Mouse (Mus musculus): ENCODE measurements around the gene Osbpl6.

Osbpl6 gene

DNA sequence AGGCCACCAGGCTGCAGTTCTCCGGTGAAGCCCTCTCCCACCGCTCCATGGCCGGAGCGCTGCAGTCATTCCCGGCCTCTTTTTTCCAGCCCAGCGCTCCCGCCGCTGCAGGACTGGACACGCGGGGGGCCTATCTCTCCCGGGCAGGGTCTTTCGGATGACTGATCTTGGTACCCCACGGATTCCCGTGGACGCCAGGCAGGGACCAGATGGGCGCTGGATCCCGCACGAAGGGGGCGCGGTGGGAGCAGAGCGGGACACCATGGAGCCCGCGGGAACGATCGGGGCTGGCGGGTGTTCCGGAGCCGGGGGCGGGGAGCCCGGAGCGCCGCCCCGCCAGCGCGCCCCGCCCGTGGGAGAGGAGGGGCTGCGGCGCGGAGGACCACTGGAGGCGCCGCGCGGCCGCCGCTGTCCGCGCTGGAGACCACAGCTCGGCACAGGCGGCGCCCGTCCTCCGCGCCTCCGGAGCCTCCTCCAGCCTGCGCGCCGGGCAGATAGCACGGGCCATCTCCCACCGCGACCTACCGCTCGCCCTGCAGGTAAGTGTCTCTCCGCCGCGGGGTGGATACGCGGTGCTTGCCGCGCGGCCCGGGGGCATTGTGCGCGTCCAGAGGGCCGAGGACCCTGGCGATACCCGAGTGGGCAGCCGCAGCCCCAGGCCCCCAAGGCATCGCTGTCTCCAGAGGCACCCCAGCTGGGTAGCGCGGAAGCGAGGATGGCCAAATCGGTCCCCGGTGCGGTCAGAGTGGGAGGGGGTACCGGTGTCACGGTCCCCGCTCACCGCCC lies at the start of gene Osbpl6:
Osbpl6 (plus strand) TSS at position 358 of the 786 bp plus-strand sequence.
- peak; percentile 77 for DNase-seq

DNA sequence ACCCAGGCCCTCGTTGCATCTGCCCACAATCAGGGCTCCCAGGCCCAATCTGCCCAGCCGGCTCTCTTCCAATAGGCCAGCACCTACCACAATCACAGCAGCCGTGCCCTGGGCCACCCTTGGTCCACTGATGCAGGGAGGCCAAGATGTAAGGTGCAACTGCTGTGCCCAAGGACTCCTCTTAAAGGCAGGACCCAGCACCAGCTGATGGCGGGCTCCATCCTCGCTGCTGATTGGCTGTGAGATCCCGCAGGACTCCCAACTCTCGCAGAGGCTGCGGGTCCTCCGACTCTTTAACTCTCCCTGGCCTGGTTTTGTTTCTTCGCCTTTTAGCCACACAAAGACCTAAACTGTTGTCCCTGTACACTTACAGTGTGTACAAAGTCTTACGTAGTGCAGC lies 46.1 kb upstream of the Osbpl6 start, which contains the start of gene Cyct:
Cyct (minus strand) TSS at position 225 of the 400 bp plus-strand sequence.
- DNase-seq, result no peak

DNA sequence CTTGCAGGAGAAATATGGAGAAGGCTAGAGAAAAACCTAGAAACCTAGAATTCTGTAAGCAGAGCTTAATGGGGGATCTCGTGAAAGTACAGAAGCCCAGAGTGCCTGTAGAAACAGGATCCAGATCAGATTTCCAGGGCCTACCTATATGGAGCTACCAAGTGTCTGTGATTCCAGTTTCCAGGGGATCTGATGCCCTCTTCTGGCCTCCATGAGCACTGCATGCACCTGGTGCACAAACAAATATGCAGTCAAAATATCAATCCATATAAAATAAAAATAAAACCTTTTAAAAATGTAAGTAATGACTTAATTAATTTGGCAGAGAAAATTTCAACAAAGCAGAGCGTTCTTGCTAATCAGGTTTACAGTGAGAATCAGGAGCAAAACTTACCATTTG lies 44.2 kb upstream of the Osbpl6 start:
- DNase-seq, result no peak

DNA sequence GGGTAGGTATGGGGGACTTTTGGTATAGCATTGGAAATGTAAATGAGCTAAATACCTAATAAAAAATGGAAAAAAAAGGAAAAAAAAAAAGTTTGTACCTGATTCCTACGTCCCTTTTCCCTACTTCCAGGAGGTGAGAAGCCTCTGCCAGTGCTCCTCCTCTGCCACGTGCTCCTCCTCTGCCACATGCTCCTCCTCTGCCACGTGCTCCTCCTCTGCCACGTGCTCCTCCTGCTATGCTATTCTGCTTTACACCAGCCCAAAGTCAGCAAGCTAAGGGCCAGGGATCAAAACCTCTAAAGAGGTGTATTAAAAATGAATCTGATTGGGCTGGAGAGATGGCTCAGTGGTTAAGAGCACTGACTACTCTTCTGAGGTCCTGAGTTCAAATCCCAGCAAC lies 40.5 kb upstream of the Osbpl6 start:
- DNase-seq, result no peak

DNA sequence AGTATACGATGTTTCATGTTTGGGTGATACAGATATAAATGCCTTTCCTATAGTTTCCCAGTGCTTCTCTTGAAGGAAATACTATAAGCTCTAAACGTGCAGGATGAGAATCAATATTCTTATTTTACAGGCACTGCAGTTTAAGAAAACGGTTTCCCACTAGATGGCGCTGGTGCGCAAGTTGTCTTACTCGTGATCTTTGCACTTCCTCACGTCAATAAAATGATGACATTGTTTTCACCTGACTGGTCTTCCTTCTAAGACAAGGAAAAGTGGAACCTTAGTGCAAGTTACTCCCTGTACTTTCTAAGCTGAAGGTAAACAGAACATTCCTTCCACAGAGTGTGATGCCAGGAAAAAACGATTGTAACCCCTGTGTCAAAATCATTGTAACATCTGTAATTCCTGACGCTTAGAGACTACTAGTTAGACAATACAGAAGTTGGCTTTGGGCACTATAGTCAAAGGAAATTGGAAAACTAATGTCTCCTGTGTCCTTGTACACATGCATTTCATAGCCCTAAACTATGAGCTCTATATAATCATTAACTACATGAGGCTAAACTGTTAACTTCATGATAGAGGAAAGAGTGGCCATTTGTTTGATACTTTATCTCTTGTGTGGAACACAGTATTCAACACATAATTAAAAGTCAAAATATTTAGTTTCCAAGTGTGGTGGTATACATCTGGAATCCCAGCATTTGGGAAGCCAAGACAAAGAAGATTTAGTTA lies 39.0 kb upstream of the Osbpl6 start:
- DNase-seq, result peak; percentile 91

DNA sequence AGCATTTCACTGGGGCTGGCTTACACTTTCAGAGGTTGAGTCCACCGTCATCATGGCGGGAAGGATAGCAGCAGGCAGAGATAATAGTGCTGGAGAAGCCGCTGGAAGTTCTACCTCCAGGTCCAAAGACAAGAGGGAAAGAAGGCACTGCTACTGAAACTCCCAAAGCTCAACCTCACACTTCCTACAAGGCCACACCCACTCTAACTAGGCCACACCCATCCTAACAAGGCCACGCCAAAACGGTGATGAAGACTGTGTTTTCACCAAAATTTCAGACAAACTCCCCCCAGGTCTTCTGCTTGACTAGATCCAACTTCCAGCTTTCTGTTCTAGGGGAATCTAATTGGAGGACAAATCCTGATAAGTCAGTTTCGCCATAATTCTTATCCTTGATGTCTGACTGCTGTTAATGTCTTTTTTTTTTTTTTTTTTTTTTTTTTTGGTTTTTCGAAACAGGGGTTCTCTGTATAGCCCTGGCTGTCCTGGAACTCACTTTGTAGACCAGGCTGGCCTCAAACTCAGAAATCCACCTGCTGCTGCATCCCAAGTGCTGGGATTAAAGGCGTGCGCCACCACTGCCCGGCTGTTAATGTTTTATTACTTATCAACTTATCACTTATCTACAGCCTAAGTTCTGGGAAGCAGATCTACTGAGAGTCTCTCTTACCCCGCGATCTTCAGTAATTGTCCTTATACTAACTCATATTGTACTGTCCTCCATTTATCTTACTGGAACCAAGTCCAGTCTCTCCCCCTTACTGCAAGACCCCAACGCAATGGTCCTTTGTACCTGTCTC lies 37.2 kb upstream of the Osbpl6 start:
- no peak for DNase-seq

DNA sequence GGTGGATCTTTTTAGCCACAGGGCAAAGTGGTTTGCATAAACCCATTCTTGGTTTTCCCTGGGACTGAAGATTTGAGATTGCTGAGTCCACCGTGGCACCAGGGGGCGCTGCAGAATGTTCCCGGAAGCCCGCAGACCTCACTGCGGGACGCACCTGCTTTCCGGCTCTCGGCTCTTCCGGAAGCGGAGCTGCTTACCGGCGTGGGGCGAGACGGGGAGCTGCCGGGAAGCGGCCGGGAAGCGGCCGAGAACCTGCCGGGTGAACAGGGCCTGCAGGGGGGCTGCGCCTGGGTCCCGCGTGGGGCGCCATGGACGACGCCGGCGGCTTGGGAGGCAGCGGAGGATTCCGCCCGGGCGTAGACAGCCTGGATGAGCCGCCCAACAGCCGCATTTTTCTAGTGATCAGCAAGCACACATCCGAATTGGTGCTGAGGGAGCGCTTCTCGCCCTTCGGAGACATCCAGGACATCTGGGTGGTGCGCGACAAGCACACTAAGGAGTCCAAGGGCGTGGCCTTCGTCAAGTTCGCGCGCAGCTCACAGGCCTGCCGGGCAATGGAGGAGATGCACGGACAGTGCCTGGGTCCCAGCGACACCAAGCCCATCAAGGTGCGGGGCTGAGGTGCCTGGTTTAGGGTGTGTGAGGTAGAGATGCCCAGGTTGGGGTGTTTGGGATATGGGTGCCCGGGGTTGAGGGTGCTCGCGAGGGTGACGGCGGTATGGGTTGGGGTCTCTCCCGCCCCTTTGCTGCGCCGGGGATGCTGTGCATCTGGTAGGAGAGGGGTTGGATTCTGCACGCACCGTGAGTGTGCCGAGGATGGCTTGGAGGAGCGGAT lies 36.3 kb upstream of the Osbpl6 start, which contains the start of gene Rbm45:
Rbm45 (plus strand) TSS at position 164 of the 835 bp plus-strand sequence.
- DNase-seq, result peak; percentile 92

DNA sequence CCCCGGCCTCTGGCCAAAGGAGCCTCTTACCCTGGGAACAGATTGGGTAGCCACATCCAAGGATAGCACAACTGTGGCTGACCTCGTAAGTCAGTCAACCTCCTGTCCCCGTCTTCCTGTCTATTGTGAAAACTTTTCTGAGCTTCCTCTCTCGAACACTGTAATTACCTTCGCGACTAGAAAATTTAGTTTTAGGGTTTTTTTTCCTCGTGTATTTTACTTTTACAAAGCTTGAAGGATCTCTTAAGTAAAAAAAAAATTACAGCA lies 35.7 kb upstream of the Osbpl6 start:
- no peak for DNase-seq

DNA sequence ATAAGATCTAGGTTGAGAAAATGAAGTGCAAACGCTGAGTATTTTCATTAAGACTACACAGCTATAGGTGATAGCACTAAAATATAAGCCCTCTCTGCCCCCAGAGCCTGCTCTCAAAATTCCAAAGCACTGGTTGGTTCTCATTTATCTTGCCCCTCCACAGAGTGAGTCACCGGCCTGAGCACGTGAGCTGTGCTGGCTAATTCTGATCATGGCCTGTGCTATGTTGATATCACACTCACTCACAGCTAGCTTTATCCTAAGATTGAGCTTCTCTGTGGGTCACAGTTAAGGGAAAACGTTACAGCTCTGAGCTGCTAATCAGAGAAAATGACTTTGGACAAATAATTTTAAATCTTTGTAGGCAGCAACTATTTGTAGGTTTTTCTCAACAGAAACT lies 34.1 kb upstream of the Osbpl6 start:
- no peak for DNase-seq

DNA sequence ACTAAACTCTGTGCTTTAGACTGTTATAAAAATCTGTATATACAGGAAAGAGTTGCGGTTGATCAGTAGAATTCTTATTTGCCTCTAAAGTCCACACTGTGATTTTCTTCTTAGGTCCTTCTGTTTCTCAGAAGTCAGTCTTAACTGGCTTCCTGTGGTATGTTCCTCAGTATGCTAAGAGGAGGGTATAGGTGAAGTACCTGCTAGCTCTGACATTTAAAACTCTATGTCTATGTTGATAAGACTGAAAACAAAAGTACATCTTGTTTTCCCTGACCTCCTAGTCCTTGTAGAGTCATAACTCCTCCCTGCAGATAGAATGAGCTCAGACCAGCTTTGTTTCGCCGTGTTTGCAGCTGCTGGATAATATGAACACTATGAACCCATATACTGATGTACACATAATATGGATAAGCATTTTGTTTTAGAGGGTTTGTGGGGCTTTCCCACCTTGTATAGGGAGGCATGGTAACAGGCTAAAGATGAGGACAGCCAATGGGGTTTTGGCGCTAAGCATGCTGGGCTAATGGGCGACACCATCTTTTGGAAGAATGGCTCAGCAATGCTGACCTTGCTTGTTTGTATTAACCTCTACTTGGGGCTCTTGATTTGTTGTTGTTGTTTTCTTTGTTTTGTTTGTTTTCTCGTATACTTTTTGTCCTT lies 31.6 kb upstream of the Osbpl6 start:
- DNase-seq, result no peak

DNA sequence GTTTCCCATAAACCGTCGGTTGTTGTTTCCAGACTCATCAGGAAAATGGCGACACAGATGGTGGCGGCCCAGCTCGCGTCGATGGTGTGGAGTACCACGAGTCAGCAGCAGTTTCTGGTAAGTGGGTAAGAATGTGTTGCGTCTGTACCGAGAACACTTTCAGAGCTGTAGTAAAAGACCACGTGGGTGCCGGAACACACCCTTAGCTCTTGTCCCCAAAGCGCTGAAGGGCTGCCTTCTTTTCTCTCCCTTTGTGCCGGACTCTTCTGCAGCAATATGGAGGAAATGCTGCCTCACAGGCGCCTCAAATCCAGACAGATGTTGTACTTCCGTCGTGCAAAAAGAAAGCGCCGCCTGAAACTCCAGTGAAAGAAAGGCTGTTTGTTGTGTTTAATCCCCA lies 27.7 kb upstream of the Osbpl6 start:
- no peak for DNase-seq

DNA sequence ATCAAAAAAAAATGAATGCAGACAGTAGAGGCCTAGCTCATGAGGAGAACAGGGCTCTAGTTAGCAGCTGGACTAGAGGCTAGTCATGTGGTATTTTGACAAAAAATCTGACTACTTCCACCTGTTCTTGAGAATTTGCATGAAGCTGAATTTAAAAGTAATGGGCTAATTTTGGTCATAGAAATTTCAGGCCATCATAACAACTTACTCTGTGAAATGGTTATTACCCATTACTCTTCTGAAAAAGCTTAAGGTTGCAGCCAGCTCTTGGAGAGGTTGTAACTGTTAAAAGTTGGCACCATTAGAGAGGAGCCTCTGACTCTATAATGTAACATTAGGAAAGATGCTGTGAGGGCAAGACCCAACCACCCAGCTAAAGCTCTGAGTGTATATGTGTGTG lies 19.8 kb upstream of the Osbpl6 start:
- DNase-seq, result no peak

DNA sequence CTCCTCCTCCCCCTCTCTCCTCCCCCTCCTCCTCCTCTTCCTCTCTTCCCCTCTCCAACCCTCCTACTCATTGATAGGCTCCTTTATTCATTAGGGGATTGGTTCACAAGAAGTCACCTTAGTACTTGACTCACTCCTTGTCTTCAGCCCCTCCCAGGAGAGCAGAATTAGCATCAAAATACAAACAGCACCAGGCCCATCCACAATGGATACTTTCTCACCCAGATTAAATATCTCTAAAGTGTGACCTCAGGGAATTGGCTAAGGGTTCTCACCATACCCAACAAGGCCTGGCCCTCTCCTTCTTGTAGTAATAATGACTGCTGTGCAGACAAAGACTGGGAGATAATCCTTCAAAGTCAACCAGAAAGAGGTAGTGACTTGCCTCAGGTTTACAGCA lies 6.1 kb upstream of the Osbpl6 start:
- no peak for DNase-seq

DNA sequence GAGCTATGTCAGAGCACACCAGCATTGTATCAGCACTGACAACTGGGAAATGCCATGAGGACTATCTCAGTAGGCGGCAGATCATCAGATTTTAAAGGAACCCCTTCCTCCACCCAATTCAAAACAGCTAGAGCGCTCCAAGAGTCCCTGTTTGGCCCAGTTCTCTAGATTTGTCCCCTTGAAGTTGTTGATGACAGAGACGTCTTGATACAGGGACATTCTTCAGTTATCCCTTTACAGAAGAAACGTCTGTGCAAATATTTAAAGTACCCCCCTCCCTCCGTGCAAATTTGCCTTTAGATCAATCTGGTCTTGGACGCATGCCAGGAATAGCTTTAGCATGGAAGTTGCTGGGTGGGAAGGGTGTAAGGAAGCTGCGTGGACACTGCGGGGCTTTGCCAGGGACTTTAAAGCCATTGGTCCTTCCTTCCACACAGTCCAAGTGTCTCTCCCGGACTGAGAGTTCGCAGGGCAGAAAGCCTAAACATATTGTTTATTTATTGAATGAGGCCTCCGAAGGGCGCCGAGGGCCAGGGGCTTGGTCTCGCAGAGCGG lies 635 bp upstream of the Osbpl6 start:
- DNase-seq, result peak; percentile 17

DNA sequence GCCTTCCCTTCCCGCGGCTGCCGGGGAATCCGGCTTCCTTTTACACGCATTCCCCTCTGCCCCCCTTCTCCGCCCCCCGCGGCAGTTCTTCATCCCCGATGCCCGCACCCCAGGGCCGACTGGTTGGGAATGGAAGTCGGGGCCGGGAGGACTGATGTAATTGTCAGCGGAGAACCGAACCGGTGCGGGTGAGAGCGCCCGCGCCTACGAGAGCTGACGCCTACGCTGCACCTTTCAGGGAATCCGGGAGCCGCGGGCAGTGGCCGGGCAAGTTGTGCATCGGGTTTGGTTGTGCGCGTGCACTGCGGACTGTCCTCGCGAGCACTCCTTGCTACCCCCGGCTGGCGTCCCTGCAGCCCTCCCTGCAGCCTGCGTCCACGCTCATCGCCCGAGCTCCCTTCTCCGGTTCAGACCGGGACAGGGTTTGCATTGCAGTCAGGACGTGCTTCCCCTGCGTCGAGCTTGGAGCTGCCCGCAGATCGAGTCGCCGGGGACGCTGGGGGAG lies 681 bp downstream of the Osbpl6 start:
- DNase-seq, result peak; percentile 52

DNA sequence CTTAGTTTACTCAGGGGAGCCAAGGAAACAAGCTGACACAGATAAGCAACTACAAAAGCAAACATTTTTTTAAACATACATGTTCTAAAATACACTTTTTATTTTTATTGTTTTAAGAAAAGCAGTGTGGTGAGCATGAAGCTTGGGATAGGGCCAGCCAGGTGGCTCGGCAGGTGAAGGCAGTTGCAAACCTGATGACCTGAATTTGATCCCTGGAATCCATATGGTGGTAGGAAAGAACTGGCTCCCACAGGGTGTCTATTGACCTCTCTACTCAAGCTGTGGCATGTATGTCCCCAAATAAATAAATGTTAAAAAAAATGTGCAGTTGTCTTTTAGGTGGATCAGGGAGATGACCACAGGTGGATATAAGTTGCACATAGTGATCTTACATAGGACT lies 3.2 kb downstream of the Osbpl6 start:
- DNase-seq, result no peak

DNA sequence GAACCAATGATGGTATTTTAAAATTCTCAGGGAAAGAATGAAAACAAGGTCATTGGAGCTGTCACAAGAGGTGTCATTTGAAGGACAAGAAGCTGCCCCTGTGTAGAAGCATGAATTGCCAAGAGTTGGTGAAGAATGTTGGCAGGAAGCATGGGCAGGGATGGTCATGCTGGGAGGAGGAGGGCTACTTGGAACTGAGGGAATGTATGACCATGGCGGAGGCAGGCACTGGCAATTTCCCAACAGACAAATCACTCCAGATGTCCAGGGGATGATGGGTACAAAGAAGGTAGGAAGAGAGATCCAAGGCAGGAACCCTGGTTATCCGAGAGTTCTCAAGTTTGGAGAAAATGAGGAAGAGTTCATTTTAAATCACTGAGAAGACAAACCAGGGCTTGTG lies 3.7 kb downstream of the Osbpl6 start:
- no peak for DNase-seq

DNA sequence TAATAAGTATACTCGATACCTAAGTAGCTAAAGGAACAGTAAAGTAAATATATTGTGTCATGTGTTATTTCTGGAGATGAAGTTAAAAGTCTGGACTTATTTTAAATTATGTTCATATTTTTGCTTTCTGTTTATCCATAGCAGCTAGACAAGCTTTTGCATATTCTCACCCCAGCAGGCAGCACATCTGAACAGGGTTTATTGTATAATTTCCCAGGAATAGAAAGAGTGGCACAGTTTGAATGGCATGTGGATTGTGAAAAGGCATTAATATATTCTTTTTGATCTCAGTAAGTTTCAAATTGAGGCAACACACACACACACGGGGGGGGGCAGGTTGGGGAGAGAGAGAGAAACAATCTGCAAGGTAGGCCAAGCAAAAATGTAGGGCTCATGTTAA lies 6.6 kb downstream of the Osbpl6 start:
- no peak for DNase-seq

DNA sequence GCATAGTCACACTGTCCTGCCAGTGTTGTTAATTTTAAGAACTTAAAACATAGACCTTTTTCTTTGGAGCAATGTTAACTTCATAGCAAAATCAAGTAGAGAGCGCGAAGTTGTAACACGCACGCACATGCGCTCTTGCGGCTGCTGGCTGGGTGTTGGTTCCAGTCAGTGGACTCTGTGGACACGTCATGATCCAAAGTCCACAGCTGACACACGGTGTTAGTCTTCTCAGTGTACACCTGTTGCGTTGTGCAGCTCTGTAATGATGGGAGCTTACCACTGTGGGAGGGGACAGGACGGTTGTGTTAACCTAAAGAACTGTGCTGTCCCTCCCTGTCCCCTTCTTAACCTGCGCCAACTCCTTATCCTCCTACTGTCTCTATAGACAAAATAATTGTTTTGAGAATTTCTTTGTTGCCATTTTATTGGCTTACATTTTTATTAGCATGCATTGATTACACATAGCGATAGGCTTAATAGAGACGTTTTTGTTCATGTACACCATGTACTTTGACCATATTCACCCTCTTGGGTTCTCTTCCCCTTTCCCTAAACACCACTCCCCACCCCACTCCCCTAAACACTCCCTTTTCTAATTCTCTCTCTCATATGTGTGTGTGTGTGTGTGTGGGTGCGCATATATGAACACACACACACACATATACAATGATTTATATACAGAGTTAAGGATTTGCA lies 11.3 kb downstream of the Osbpl6 start:
- no peak for DNase-seq

DNA sequence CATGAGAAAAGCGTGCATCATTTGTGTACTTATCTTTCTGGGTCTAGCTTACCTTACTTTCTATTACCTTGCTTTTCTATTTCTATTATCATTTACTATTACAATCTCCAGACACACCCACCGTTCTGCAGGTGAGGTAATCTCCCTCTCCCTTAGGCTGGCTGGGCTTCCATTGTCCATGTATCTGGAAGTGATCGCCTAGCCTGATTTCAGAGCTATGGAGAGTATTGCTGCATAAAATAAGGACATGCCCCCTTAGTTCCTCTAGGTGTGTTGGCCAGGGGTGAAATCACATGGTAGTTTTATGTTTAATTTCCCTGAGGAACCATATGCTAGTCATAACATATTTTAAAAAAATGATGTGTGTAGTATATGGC lies 11.8 kb downstream of the Osbpl6 start:
- no peak for DNase-seq

DNA sequence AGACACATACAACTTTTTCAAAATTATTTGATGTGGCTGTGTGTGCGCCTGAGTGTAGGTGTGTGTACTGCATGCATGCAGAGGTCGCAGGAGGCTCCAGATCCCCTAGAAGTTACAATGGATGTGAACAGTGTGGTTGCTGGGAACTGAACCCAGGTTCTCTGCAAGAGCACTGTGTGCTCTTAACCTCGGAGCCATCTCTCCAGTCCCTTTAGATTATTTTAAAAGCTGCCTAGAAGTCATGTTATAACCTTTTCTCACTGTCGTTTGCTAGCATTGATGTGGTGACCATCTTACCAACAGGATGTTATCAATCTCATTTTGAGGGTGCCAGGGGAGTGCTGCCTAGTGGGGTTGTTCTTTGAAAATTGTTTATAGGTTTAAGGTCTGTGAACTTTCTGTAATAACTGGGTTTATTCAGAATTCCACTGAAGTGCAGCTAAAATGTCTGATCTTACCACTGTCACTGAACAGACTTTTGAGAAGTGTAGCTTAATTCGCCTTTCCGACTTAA lies 15.2 kb downstream of the Osbpl6 start:
- no peak for DNase-seq

Measured in lung, postnatal 14 days (tissue).